Mouse (Mus musculus) right cerebral cortex, adult 18-20 months (tissue): Measurements from ENCODE around the gene Mthfd2l.
A peak's percentile ranks its signal among the peaks of the same experiment; 100 is the strongest.

Experiments
- DNase-seq: peaks from one replicate; pipeline ENCODE4 v3.0.0; 2022; ENCODE audit warnings: mixed read lengths

Mthfd2l gene

DNA sequence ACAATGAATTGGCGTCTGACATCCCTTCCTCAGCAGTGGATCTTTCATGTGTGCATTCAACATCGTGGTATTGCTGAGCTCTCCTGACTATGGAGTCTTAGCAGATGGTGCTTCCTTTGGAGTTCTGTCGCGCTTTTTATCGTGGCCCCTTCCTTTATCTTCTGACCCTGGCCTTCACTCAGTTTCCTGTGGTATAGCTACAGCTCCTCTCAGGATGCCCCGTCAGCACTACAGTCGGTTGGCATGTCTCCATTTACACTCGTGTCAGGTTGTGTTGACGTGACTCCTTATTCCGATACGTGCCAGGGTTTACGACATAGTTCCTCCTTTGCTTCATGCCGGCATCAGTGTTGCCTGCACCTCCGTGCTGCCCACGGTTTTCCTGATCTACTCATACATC, 18.6 kb downstream of the Mthfd2l start:
- no peak for DNase-seq

DNA sequence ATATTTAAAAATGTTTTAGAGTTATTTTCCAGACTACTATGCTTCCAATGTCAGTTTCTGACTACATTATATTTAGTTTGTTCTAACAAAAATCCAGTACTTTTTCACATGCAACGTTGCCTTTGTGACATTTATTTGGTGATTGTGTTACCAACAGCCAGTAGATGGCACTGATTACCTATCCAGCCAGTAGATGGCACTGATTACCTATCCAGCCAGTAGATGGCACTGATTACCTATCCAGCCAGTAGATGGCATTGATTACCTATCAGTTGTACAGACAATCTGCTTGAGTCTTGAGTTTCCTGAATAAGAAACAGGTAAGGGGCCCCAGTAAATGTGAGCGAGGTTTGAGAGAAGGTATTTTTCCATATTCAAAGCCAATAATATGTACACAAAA, 20.6 kb downstream of the Mthfd2l start:
- peak; percentile 68 for DNase-seq

DNA sequence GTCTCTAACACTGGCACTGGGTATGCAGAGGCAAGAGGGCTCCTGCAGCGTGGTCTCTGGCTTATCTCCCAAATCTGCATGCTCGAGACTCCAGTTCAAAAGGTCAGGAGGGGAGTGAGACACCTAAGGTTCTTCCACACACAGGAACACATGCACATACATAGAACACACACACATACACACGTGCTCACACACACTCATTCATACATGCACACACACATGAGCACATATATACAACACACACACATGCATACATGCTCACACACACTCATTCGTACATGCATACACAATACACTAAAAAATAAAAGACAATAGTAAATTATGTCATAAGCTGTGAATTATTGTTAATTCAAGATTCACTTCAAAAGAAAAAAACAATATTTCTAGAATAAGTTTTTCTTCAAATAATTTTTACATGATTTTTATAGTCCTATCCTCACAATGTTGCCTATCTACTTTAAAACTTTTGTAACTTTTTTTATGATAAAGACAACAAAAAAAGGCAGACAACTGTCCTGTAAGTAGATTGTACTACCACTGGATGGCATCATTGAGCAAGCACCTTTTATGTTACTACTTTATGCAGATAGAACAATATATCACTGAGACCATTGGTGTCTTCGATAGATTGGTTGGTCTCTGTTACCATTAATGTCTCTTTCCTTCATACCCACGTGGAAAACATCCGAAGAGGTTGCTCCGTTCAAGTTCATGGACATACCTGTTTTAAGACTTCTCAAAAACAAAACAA, 22.0 kb downstream of the Mthfd2l start:
- no peak for DNase-seq

DNA sequence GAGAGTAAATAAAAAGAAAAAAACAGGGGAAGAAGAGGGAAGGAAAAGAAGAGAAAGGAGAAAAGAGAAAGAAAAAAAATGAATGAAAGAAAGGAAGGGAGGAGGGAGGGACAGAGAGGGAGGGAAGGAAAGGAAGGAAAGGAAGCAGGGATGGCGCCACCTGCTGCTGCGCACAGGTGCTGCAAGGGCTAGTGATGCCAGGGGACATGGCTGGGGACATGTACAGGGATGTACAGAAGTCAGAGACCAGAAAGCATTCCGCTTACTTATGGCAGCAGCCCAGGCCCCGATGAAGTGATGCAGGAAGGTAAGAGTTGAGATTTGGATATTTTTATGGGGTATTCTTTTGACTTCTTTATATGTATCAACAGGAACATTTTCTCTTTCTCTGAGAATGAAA, 33.4 kb downstream of the Mthfd2l start:
- DNase-seq, result no peak

DNA sequence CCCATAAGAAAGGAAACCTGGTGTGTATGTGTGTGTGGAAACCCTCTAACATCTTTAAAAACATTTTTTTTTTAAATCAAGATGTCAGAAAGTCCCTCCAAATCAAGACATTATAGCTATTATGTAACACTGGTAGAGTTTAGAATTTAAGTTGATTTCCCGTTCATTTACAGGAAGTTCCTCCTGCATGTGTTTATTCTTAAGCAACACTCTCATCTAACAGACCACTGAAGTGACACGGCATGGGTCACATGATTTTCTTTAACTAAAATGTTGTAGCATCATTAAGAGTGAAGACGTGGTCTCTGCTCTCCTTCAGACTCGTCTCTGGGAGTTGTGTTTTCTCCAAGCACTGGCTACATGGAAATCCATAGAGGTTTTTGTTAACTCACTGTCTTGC, 33.8 kb downstream of the Mthfd2l start:
- no peak for DNase-seq

DNA sequence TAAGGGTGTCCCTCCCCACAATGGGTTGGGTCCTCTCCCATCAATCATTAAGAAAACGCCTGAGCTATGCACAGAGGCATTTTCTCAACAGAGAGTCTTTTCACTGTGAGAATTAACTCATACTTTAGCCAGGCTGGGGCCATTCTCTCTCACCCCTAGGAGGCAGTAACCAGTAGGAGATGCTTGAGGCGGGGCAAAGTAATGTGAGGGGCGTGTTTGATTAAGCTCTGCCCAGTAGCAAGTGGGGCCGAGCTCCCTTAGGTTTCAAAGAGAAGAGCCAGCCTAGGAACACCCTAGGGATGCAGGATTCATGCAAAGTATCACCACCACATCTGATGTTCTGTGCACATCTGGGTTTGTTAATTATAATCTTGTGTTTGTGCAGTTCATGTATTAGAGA, 34.5 kb downstream of the Mthfd2l start:
- no peak for DNase-seq

DNA sequence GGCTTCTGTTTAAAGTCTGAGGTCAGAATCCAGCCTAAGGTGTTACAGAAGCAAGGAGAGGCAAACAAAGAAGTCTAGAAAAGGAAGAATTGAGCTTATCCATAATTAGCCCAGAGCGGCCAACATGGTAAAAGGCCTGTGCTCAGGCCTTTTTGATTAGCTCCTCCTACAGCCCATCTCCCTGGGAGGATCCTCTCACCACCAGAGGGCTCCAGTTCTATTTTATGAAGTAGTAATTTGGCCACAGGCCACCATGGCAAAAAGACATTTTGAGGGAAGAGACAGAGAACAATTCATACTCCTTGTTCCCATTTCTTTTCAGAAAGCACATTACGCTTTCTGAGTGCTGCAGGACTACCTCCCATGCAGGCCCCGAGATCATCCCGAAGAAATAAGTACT, 46.3 kb downstream of the Mthfd2l start:
- DNase-seq, result peak; percentile 62

DNA sequence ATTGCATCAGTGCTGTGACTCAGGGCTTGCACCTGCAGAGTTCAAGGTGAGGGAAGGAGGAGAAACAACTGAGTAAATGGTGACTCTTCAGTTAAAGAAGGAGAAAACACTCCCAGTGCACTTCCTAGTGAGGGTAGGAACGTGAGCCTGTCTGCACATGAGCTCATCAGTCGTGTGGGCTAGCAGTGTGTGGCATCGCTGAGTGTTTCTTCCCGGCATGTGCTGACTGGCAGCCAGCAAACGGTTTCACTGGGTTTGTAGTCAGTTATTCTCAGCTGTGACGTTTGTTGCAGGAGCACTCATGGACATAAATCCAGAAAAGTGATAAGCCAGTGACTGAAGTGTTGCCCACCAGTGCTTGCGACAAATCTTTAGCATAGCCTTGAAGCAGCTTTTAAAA, 49.4 kb downstream of the Mthfd2l start:
- peak; percentile 4 for DNase-seq

DNA sequence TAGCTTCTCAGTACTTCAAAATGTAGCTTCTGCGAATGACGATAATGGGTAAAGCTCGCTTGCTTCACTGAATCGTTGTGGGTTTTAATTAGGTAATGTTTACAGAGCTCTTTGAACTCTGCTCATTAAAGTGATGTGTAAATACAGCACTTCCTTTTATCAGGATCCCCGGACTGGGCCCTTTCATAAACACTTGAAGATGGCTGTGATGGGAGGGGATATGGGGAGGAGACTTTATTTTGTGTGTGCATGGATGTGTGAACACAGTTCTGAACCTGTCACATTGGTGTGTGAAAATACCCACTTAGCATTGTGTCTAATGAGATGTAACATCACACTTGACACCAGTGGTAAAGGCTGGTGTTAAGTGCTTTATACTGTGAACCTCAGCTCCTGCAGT, 56.7 kb downstream of the Mthfd2l start:
- no peak for DNase-seq

DNA sequence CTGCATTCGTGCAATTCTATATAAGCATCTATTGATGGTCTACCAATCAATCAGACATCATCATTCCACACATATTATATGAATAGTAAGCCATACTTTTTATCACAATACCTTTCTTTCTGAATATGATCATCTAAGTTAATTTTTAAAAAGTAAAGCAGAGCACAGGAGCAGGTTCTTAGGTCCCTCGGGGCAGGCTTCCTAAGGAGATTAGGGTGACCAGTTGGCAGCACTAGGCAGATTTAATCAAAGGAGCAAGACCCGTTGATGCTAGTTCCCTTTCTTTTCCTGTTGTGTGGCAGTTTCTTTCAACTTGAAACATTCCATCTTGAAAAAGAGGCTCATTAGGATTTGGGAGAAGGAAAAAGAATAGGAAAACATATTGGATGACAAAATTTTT, 57.2 kb downstream of the Mthfd2l start:
- no peak for DNase-seq

DNA sequence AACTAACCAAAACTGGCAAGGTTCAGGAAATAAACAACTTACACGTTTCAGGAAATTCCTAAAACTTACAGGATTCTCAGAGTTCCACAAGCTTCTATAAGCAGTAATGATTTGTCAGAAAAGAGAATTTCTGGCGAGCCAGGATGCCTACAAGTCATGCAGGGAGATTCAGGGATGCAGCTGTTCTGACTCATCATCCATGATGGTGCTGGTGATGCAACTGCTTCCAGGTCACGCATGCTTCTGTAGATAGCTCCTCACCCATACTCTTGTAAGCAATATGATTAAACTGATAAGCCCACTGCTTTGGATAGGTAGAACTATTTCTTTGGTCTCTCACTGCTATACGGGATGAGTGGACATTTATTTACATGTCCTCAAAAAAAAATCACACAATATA, 57.7 kb downstream of the Mthfd2l start:
- no peak for DNase-seq

DNA sequence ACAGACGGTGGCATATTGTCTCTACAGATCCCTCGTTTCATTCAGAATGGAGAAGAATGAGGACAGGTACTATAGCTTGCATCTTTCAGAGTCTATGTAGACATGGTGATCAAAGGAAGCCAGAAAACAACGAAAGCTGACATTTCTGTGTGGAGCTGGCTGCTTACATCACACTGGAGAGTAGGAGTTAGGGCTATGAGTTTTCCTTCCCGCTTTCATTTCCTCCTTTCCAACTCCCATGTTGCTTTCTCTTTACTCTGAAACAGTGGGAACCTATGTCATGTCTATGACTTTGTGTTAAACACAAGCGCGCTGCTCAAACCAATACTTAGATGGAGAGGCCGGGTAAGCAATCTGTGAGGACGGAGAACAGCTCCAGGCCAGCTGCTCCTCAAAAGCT, 69.0 kb downstream of the Mthfd2l start:
- DNase-seq, result no peak

DNA sequence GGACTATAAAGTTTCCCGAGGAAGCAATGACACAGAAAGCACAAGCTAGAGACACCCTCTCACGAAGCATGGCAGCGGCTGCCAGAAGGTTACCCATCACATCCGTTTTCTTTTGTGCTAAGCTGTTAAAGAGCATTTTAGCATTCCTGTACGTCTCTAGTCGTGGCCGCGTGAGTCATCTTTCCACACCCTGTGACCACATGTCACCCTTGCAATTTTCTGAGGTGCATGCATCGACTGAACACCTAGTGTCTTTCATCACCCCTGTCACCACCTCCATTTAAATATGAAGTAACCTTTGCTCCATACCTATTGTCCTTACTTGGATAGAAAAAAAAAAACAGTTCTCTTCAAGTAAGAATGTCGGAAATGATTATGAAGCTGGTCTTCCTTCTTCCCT, 84.3 kb downstream of the Mthfd2l start:
- no peak for DNase-seq

DNA sequence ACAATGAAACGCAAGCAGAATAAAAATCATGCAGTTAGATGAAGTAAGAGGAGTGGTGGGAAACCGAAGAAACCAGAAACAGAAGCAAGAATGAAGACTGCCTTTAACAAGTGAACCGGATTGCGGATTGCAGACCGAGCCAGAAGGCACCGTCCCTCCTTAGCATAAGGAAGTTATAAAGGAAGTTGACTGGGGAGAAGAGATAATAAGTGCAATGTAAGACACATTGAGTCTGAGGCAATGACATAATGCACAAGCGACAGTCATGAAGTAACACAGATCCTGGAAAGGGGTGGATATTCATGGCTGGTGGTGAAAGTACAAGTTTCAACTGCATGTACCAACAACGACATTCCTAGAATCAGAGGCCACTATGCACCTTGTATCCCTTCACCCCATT, 92.2 kb downstream of the Mthfd2l start:
- no peak for DNase-seq

DNA sequence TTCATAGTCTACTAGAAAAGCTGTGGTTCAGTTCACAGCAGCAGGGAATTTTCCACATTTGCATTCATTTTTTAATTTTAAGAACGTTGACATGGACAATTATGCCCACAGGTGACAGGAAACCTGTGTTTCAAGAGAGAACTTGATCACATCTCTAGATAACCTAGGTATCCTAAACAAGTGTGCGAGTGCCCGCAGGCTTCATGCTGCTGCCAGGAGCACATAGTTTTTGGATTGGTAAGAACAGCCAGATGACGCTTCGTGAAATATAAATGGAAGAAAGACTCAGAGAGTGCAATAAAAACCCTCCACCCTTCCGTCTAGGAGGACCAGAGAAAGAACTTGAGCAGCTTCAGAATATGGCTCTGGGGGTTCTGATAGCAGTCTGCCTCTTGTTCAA, 96.2 kb downstream of the Mthfd2l start, which contains the start of gene Epgn:
Epgn (plus strand) TSS at position 301 of the 400 bp plus-strand sequence.
- no peak for DNase-seq

DNA sequence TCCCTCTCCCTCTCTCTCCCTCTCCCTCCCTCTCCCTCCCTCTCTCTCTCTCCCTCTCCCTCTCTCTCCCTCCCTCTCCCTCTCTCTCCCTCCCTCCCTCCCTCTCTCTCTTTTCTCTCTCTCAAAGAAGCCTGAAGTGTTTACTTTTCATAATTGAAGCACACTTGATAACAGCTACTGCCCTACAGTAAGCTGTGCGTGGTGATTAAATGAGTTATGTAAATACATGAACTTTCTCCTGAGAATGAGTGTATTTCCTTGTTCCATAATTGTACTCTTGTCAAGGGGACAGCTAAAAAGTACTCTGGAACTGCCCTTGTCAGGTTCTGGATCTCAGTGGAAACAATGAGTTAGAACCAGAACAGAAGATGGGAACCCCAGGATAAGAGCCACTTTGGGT, 96.9 kb downstream of the Mthfd2l start:
- DNase-seq, result no peak

DNA sequence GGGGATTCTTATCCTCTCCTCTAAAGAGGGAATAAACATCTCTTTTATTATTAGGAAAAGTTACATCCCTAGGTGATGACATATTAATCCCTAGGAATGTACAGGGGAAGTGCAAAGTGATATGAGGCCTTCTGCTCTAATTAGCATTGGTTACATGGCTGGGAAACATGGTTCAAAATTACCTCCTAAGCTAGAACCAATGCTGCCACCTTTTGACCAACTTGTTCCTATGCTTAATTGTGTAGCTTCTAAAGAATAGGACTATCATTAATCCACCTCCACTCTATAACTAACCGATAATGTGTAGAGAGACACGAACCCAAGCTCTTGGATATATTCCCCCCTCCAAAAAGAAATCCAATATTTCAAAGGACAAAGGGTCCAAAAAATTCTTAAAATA, 99.7 kb downstream of the Mthfd2l start:
- DNase-seq, result no peak

DNA sequence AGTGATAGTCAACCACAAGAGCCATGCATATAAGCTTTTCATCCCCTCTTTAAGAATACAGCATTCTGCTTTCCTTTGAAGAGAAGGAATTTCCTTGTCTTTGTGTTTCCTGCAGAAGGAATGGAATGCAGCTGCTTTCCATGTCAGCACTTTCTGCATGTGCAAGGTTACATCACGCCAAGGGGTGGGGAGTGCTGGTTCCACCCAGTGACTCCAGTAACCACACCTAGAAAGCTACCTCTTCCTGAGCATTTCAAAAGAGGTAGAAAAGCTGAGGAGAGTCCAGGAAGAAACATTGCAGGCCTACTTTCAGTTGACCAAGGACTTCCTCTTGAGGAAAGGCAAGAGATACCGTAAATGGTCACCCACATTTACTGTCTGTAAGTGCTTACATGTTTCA, 104.4 kb downstream of the Mthfd2l start:
- DNase-seq, result no peak

DNA sequence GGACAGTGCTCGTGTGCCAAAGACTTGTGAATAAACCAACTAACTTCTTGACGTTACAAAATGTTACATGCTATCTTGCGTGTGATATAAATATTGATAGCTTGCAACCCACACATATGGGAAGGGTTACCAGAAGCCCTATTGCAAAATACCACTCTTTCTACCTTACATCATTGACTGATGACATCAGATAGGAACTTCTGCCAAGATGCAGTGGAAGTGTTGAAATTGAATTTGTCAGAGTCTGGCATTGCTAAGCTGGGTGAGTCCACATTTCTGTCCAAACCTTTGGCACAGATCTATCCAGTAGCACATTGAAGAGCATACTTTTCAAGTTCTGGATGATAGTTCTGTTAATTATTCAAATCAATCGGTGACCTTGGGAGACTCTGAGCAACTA, 105.7 kb downstream of the Mthfd2l start:
- DNase-seq, result no peak

DNA sequence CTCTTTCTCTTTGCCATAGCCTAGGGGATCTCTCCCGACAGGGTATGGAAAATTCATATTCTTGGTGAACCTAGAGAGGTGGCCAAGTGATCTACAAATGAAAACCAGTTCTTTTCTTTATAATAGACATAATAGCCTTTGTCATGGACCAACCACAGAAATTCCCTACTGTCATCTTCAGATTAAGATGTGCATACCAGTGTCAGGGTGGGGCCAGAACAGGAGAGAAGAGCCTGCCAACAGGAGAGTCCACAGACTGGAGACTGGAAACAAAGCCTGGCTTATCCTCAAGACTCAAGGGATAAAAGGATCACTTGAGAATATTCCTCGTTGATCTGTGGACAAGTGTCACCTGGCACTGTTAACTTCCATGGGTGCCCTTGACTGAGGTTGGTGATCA, 106.8 kb downstream of the Mthfd2l start:
- DNase-seq, result no peak

DNA sequence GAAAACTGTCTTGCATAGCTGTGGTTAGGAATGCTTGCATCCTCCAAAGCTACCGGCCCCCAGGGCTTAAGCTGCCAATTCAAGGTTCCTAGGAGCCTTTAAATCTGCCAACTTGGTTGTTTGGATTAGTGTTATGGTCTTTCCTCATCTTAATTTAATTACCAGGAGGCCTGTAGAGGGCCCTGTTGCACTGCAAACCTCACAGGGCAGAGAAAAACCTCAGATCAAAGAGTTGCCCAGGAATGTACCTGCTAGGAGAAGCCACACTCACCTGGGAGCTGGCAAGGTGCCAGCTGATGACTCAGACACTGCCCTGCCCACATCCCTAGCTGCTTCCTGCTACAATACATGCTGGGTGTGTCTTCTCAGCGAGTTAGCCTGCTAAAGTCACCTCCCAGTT, 107.6 kb downstream of the Mthfd2l start:
- peak; percentile 3 for DNase-seq

DNA sequence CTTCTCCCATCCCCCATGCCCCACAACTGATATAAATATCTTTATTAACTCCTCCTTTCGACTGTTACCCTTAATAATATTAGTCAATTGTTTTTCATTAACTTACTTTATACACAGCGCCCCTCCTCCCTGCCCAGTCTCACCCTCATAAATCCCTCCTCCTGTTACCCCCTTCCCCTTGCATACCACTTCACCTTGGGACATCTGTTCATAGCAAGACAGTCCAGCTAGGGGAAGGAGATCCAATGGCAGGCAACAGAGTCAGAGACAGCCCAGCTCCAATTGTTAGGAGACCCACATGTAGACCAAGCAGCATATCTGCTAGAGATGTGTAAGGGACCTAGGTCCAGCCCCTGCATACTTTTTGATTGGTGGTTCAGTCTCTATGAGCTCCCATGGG, 108.0 kb downstream of the Mthfd2l start:
- no peak for DNase-seq

DNA sequence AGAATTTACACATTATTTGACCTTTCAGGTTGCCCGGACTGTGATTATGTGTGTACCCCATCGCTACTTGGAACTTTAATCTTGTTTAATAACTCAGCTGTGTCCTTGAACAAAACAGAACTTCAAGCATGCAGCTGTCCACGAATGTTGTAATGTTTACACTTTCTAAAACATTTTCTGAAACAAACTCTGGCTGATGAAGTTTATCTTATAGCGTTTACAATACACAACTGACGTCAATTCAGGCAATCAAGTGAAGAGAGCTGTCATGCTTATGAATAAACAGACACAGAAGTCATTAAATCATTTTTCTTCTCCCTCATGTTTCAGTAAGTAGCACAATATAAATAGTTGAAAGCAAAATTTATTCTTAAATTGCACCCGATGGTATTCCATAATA, 117.1 kb downstream of the Mthfd2l start:
- DNase-seq, result no peak

DNA sequence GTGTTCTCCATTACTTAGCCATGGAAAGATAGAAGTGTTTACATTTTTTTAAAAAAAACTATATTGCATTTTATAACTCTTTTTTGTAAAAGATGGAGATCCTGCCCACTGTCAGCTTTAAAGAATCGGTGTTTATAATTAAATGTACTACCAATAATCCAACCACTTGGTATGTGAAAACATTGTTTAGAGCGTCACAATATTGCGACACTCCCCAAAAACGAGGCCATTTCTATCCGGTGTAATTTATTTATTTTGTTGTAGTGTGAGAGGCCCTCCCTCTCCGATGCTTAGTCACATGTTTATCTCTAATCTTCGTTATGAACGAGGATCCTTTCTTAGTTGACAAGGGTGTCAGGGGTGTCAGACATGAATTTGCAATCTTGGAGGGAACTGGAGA, 117.5 kb downstream of the Mthfd2l start:
- DNase-seq, result no peak
